Mouse (Mus musculus) lung, adult 2 months (tissue): ENCODE measurements around the gene Kdm2b.

ENCODE experiments used
- CTCF ChIP-seq: fragments of 200-500 bp; IDR thresholded peaks from 2 replicates; pipeline ENCODE4 v1.5.1; 2011; ENCODE audit warnings: mild to moderate bottlenecking, low read length, control low read depth; ENCODE audit not compliant: insufficient read depth
- POLR2A ChIP-seq: fragments of 200-500 bp; IDR thresholded peaks from 2 replicates; pipeline ENCODE4 v1.6.1; 2011; ENCODE audit warnings: low read depth, mild to moderate bottlenecking, control low read depth, low read length, borderline replicate concordance; ENCODE audit errors: extremely low read depth

GRCm38 (mm10) chr5:122888612-122889214 is 100.9 kb downstream of the Kdm2b start:
- no peak for TF ChIP-seq POLR2A
- no peak for TF ChIP-seq CTCF
